ENCODE assay signal across 8 mouse cellular contexts in genomic region chr2:18609868-18610185, GRCm38 (mm10).
DNase-seq lines count a peak whose midpoint lies in the region; ATAC-seq and TF ChIP-seq lines count a peak whose summit lies in the region.

No protein-coding gene starts in this region.

- H3K27me3 ChIP-seq in heart, postnatal 0 days (ENCODE audit: control insufficient read depth, insufficient read depth, low read length), result peaks cover 21% of the 10 kb centered on the region; the same call in 1 of the 2 replicates
- H3K27me3 ChIP-seq in midbrain, embryonic 10.5 days (ENCODE audit: low read depth, poor library complexity, severe bottlenecking), result peaks cover 86% of the 10 kb centered on the region

- WGBS in heart, postnatal 0 days, result 19% methylated on average over 10 of the region's 10 CpGs
- WGBS in midbrain, embryonic 10.5 days, result 2% methylated on average over 10 of the region's 10 CpGs

- H3K36me3 ChIP-seq in heart, postnatal 0 days (replicated peaks; ENCODE audit: control insufficient read depth, insufficient read depth, low read length), result no peaks in the 10 kb centered on the region
- H3K36me3 ChIP-seq in midbrain, embryonic 10.5 days, result no peaks in the 10 kb centered on the region

- intact Hi-C loops in left cerebral cortex, postnatal 14 days (cut with DNase I), result no loop called here

- no peak for ATAC-seq in heart, postnatal 0 days (ENCODE audit: insufficient read depth, low read depth)

- peak overlapping the region; percentile 53 for H3K4me3 ChIP-seq in heart, postnatal 0 days (ENCODE audit: low read depth, low read length)
- peak overlapping the region; percentile 55 for H3K4me3 ChIP-seq in midbrain, embryonic 10.5 days

- TF ChIP-seq CTCF in heart, postnatal 0 days (IDR thresholded peaks at IDR 0.05; ENCODE audit: low read depth), result no peak

- H3K9me3 ChIP-seq in heart, postnatal 0 days (replicated peaks; ENCODE audit: control insufficient read depth, low read length), result no peaks in the 10 kb centered on the region
- no peaks in the 10 kb centered on the region for H3K9me3 ChIP-seq in midbrain, embryonic 10.5 days (replicated peaks)

- H3K4me1 ChIP-seq in heart, postnatal 0 days (ENCODE audit: control insufficient read depth, insufficient read depth), result 0 out of 2 replicates have a peak, but pooled peaks cover 8% of the 10 kb centered on the region
- peaks cover 27% of the 10 kb centered on the region for H3K4me1 ChIP-seq in midbrain, embryonic 10.5 days

- H3K27ac ChIP-seq in heart, postnatal 0 days (ENCODE audit: low read depth), result no peak overlapping the region
- H3K27ac ChIP-seq in midbrain, embryonic 10.5 days (replicated peaks), result no peak overlapping the region

- DNase-seq in adrenal gland, postnatal 14 days, result peak; percentile 4
- no peak for DNase-seq in adrenal gland, postnatal 36 days
- peak; percentile 77 for DNase-seq in CD4-positive, CD25-positive, alpha-beta regulatory T cell, adult 2 months (ENCODE audit: low read depth, low spot score)
- DNase-seq in heart, postnatal 0 days (ENCODE audit: low spot score), result no peak
- DNase-seq in midbrain, embryonic 10.5 days (ENCODE audit: low spot score), result no peak
- DNase-seq in ovary, postnatal 14 days (ENCODE audit: low spot score), result no peak
- DNase-seq in left cerebral cortex, postnatal 14 days (ENCODE audit: low spot score in 2 of 2), result no peak
- no peak for DNase-seq in spleen, adult 12 weeks (ENCODE audit: low spot score)

- TF ChIP-seq EP300 in heart, postnatal 0 days (IDR thresholded peaks at IDR 0.05; ENCODE audit: low read depth), result no peak

- no peak overlapping the region for H3K9ac ChIP-seq in heart, postnatal 0 days (replicated peaks; ENCODE audit: low read depth, low read length)

- H3K4me2 ChIP-seq in heart, postnatal 0 days (ENCODE audit: low read depth, low read length), result peak overlapping the region; percentile 80

Comparison
In these comparisons a context has a peak if more than half of its experiments do, and no peak if none do; other contexts are left out.
1. DNase-seq: peak in adrenal gland, postnatal 14 days (single experiment) and CD4-positive, CD25-positive, alpha-beta regulatory T cell, adult 2 months (single experiment); none in adrenal gland, postnatal 36 days (0 of 2), heart, postnatal 0 days (single experiment), midbrain, embryonic 10.5 days (single experiment), ovary, postnatal 14 days (single experiment), left cerebral cortex, postnatal 14 days (0 of 2) and spleen, adult 12 weeks (single experiment).